Mouse (Mus musculus): ENCODE data around the gene Slc51b.

- no peak for TF ChIP-seq SMC3 (IDR thresholded peaks at IDR 0.05; ENCODE audit: low read depth, low read length)
- no peak for TF ChIP-seq EP300 (IDR thresholded peaks at IDR 0.05; ENCODE audit: low read length)
- no peak for TF ChIP-seq POLR2AphosphoS2 (IDR thresholded peaks at IDR 0.05; ENCODE audit: low read depth, low read length)
- TF ChIP-seq E2F4 (IDR thresholded peaks at IDR 0.05; ENCODE audit: insufficient replicate concordance, low read depth, low read length): no peak
- no peak for TF ChIP-seq CHD2 (IDR thresholded peaks at IDR 0.05; ENCODE audit: low read length)
- no peak for TF ChIP-seq CTCF (conservative IDR thresholded peaks at IDR 0.05 in 1 of 2, IDR thresholded peaks at IDR 0.05 in 1 of 2; ENCODE audit: low read depth in 2 of 2, low read length in 2 of 2)
- TF ChIP-seq POLR2A (IDR thresholded peaks at IDR 0.05; ENCODE audit: low read depth, low read length): no peak
- TF ChIP-seq MAX (IDR thresholded peaks at IDR 0.05; ENCODE audit: low read length): no peak
- no peak for TF ChIP-seq GABPA (IDR thresholded peaks at IDR 0.05; ENCODE audit: insufficient replicate concordance, low read depth, low read length)
- no peak for TF ChIP-seq ZMIZ1 (IDR thresholded peaks at IDR 0.05; ENCODE audit: low read depth, low read length)
Observed at GRCm38 (mm10) chr9:65371756-65372155, 51.0 kb downstream of the Slc51b start.
